Mouse (Mus musculus) thymus, postnatal 10 days (tissue): Measurements from ENCODE around the gene Igf1r.

Experiments
- DNase-seq, 2 experiments: peaks; one replicate each; pipeline ENCODE4 v3.0.0; 2021; ENCODE audit warnings: low spot score in 2 of 2

Igf1r gene

GRCm38 (mm10) chr7:68117567-68117966 is 164.9 kb downstream of the Igf1r start:
- no peak for DNase-seq

- no peak for DNase-seq
These were observed 165.4 kb downstream of the Igf1r start for GRCm38 (mm10) chr7:68117981-68118380.

GRCm38 (mm10) chr7:68119605-68120004 is 167.0 kb downstream of the Igf1r start:
- DNase-seq, result no peak

GRCm38 (mm10) chr7:68122418-68122817 is 169.8 kb downstream of the Igf1r start:
- DNase-seq, result no peak

GRCm38 (mm10) chr7:68125347-68125746 is 172.7 kb downstream of the Igf1r start:
- no peak for DNase-seq

- peak in 1 of 2 experiments; percentile 44 for DNase-seq
These were observed 175.2 kb downstream of the Igf1r start for GRCm38 (mm10) chr7:68127799-68128261.

- no peak for DNase-seq
These were observed 175.6 kb downstream of the Igf1r start for GRCm38 (mm10) chr7:68128271-68128674.

GRCm38 (mm10) chr7:68129077-68129511 is 176.5 kb downstream of the Igf1r start:
- DNase-seq, result peak; percentile 94

GRCm38 (mm10) chr7:68129546-68130253 is 177.1 kb downstream of the Igf1r start:
- peak; percentile 48 to 72 for DNase-seq

GRCm38 (mm10) chr7:68130950-68131580 is 178.4 kb downstream of the Igf1r start:
- no peak for DNase-seq

GRCm38 (mm10) chr7:68133679-68134078 is 181.1 kb downstream of the Igf1r start:
- DNase-seq, result no peak

GRCm38 (mm10) chr7:68134948-68135347 is 182.3 kb downstream of the Igf1r start:
- DNase-seq, result no peak

GRCm38 (mm10) chr7:68136056-68136455 is 183.4 kb downstream of the Igf1r start:
- no peak for DNase-seq

- no peak for DNase-seq
These were observed 186.8 kb downstream of the Igf1r start for GRCm38 (mm10) chr7:68139384-68139783.

GRCm38 (mm10) chr7:68140041-68140807 is 187.6 kb downstream of the Igf1r start:
- no peak for DNase-seq

- peak; percentile 62 to 71 for DNase-seq
These were observed 191.6 kb downstream of the Igf1r start for GRCm38 (mm10) chr7:68144266-68144665.

GRCm38 (mm10) chr7:68148297-68149048 is 195.8 kb downstream of the Igf1r start:
- DNase-seq, result no peak

- DNase-seq, result no peak
These were observed 199.3 kb downstream of the Igf1r start for GRCm38 (mm10) chr7:68151892-68152291.

GRCm38 (mm10) chr7:68152458-68152857 is 199.8 kb downstream of the Igf1r start:
- no peak for DNase-seq

- no peak for DNase-seq
These were observed 200.6 kb downstream of the Igf1r start for GRCm38 (mm10) chr7:68153269-68153668.

- no peak for DNase-seq
These were observed 202.0 kb downstream of the Igf1r start for GRCm38 (mm10) chr7:68154588-68154987.
